Mouse (Mus musculus): Measurements from ENCODE around the gene Hoxb5.
A peak's percentile ranks its signal among the peaks of the same experiment; 100 is the strongest.

Hoxb5 gene

GRCm38 (mm10) chr11:96303151-96304099 is at the start of gene Hoxb5:
Gene Hoxb5, plus strand, starts transcription at chr11:96303336.
- DNase-seq (ENCODE audit: low read depth, low spot score): peak; percentile 14

DNA sequence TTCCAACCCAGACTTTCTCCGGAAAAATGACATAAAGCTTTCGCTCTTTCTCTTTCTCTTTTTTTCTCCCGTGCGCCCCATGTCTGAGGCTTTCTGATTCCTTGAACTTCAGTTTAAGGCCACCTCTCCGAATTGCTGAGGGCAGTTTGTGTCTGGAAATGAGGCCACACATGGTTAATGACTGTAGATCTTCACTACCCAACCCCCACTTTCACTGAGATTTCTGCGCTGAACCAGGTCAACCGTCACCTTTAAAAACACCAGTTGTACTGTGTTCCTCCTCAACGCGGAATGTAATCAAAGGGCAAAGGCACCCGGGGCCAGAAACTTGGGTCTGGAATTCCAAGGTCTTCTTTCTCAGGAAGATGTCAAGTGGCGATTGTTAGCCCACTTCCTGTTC is 48.9 kb upstream of the Hoxb5 start:
- no peak for DNase-seq (ENCODE audit: low read depth, low spot score)

- DNase-seq (ENCODE audit: low read depth, low spot score): no peak
Observed at GRCm38 (mm10) chr11:96255111-96255995, 47.8 kb upstream of the Hoxb5 start.

DNA sequence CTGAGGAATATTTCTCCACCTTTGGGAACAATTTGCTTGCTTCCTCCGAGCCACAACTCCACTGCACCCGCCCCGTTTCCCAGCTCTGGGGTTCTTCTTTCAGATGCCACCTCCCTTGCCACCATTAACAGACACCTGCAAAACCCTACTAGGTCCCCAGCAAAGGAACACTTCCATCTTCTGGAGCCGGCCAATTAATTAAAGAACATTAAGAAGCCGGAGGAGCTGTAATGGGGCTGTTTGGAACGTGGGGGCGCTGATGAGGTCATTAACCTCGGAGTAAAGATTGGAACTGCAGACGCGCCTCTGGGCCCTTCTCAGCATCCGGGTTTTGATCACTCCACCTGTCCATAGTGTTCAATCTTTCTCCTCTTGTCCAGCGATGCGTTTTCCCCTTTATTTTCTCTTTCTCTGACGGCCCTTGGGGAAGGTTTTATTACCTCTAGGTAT is 47.1 kb upstream of the Hoxb5 start:
- no peak for DNase-seq (ENCODE audit: low read depth, low spot score)

GRCm38 (mm10) chr11:96257141-96257540 is 46.0 kb upstream of the Hoxb5 start:
- no peak for DNase-seq (ENCODE audit: low read depth, low spot score)

DNA sequence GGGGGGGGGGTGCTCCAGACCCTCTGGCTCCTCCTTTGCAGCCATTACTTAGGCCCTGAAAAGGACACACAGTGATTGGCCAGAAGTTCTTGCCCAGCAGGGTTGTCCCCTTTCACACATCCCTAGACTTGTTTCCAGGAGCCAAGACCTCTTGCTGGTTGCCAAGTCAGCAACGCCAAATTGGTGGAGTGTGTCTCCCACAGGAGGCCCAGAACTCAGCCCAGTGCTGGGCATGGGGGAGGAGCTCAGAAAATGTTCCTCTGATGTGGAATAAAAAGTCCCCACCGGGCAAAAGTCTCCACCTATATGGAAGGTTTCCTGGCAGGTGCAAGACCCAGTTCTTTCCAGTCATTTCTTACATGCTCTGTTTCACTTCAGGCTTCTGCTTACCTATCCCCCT is 44.1 kb upstream of the Hoxb5 start:
- no peak for DNase-seq (ENCODE audit: low read depth, low spot score)

- no peak for DNase-seq (ENCODE audit: low read depth, low spot score)
Observed at GRCm38 (mm10) chr11:96259511-96259910, 43.6 kb upstream of the Hoxb5 start.

GRCm38 (mm10) chr11:96260310-96260970 is 42.7 kb upstream of the Hoxb5 start:
- DNase-seq (ENCODE audit: low read depth, low spot score): no peak

DNA sequence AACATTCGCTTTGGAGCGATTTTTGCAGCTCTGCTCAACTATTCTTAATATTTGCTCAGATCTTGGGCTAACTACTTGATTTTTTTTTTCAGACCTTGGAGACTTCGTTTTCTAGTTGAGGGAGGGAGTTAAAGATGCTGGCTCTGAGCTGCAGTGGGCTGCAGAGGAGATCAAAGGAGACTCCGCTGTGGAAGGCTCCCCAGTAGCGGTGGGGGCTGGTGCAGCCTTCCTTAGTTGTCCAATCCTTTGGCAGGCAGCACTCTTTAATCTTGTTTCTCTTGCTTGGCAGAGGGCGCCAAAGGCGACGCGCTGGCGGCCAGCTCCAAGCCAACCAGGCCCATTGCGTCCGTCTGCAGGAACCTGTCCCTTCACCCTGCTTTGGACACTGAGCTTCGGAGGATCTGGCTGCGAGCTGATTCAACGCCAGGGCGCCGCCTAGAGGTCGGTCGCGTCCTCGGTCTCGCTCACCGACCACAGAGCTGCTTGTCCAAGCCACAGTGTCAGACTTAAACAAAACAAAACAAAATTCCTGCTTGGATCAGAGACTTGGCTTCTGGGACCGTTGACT is 41.7 kb upstream of the Hoxb5 start:
- peak; percentile 11 for DNase-seq (ENCODE audit: low read depth, low spot score)

DNA sequence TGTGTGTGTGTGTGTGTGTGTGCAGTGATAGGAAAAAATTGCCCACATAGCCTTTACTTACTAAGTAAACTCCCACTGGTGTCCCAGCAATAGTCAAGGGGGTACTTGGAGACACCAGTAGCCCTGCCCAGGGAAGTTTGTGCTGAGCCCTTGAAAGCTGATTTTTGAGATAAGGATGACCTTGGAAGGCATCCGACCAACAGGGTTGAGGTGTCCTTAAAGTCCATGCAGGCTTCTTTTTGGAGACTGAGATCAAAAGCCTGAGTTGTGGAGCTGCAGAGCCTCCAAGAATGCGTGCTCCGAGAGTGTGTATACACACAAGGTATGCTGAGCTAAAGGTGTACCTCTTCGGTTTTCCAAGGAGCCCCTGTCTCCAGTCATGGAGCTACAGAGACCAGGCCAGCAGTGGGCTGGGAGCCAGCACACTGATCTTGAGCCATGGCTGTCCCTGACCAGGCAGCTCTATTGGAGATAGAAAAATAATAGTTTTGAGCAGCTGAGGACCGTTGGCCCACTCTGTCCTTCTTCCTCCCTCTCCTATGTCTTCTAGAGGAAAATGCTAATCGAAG is 40.8 kb upstream of the Hoxb5 start:
- DNase-seq (ENCODE audit: low read depth, low spot score): no peak

DNA sequence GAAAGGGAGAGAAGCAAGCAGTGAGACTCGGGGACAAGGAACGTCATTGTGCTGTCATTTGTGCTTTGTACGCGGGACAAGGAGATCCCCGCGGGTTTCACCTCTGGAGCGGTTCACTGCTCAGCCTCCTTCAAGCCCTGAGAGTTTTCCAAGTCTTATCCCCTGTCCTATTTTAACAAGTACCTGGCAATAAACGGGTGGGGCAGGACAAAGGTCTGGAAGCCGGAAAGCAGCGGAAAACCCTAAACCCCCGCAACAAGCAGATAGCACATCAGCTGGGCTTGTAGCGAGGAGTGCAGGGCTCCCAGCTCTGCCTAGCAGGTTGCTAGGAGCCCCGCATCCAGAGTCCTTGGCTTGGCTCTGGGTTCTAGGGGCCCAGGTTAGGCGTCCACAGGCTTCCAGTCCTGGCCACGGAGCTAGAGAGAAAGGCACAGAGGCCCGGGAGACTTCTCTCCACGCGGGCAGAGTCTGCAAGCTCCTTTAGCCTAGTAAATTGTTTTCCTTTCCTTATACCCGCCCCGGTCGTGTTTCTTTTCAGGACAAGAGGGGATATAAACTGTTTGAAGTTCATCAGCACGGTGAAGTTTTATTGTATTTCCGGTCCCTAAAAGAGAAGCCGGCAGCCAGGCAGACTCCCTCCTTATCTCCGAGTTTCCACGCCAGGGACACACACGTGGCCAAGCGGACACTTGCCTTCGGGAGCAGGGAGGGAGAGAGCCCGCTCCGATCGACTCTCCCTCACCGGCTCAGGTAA is 39.3 kb upstream of the Hoxb5 start:
- DNase-seq (ENCODE audit: low read depth, low spot score): no peak

GRCm38 (mm10) chr11:96264390-96265020 is 38.6 kb upstream of the Hoxb5 start:
- no peak for DNase-seq (ENCODE audit: low read depth, low spot score)

GRCm38 (mm10) chr11:96265954-96266353 is 37.2 kb upstream of the Hoxb5 start:
- DNase-seq (ENCODE audit: low read depth, low spot score): no peak

DNA sequence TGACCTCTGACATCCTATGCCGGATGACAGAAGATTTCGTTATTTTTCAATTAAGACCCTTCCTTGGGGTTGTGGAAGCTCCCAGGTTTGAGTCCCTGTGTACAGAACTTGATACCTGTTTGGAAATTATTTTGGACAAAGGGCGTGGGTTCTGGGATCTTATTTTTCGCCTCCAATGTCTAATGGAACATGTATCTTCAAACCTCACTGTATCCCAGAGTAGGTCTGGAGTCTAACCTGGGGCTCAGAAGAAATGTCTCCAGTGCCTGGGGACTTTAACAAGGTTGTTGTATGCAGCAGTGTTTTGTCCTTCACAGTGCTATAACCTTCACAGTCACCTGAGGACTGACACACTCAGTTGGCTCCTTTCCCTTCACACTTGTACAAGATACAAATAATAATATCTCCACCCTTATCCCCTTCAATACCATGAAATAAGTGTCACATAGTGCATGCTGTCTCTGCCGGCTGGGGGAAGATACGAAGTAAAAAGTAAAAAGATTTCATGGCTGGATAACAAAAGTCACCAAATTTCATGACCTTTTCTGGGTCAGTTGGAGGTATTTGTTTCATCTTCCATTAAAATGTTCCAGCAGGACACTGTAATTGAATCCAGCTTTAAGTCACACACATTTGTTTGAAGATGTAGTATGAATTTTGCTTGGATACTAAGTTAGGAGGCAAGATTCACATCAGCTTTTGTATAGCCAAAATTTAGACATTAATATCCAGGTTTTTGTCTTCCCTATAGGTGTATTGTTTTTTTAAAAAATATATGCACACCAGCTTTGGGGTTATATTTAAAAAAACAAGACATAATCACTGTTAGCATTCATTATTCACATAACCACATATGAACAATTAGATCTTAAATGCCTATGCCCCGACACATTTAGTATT is 35.9 kb upstream of the Hoxb5 start:
- DNase-seq (ENCODE audit: low read depth, low spot score): no peak

- no peak for DNase-seq (ENCODE audit: low read depth, low spot score)
Observed at GRCm38 (mm10) chr11:96268031-96268745, 34.9 kb upstream of the Hoxb5 start.

- no peak for DNase-seq (ENCODE audit: low read depth, low spot score)
Observed at GRCm38 (mm10) chr11:96269869-96270268, 33.3 kb upstream of the Hoxb5 start.

DNA sequence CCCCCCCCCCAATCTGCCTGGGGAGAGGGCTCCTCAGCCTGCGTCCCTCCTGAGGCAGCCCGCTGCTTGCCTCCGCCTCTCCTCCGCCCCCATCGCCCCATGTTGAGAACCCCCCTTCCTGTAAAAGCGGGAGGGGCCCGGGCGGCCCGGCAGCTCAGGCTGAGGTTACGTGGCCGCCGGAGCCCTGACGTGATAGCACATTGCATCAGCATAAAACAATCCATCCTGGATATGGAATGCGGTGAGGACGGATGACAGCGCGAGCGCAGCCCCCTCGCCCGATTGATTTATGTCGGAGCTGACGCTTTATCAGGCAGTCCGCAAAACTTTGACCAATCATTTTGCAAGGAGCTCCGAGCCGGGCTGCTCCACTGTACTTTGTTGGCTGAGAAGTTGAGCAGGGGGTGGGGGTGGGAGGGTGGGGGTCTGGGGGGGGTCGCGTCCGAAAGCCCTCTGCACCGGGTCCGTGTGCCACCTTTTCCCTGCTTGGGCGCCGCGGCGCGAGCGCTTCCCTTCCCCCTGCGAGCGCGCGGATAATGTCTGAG is 32.1 kb upstream of the Hoxb5 start, which contains the start of gene Hoxb9:
Hoxb9 (plus strand) TSS at position 462 of the 545 bp plus-strand sequence.
- no peak for DNase-seq (ENCODE audit: low read depth, low spot score)

- DNase-seq (ENCODE audit: low read depth, low spot score): no peak
Observed at GRCm38 (mm10) chr11:96271541-96272011, 31.6 kb upstream of the Hoxb5 start.

All from brain, adult 2 months (tissue).